Mouse (Mus musculus) lung, postnatal 0 days (tissue): ENCODE measurements around the gene 1700016D06Rik. TPM values are rescaled to one million over a fixed set of nuclear protein-coding genes. Genes with fewer than 3 reads are reported as not detected.

Source experiments
- ATAC-seq: fragments of 200-750 bp; cut with Nextera tagmentation; 2 replicates; pipeline ENCODE4 v1.8.0; 2017; ENCODE audit warnings: moderate library complexity
- DNase-seq: peaks from one replicate; pipeline ENCODE4 v3.0.0-alpha.2; 2016; ENCODE audit warnings: low spot score
- H3K27ac ChIP-seq: fragments of 300-500 bp; sonication (generic); 2 replicates; pipeline ENCODE4 v1.5.1; 2014; ENCODE audit warnings: antibody characterized with exemption, mild to moderate bottlenecking, low read length, mixed read lengths
- H3K27me3 ChIP-seq: fragments of 300-500 bp; sonication (generic); replicated peaks from 2 replicates; pipeline ENCODE4 v1.6.1; 2014; ENCODE audit warnings: low read length, mixed read lengths; ENCODE audit not compliant: insufficient read depth
- H3K36me3 ChIP-seq: fragments of 300-500 bp; sonication (generic); 2 replicates; pipeline ENCODE4 v1.6.1; 2014; ENCODE audit warnings: low read length, mixed read lengths; ENCODE audit not compliant: insufficient read depth
- H3K4me1 ChIP-seq: fragments of 300-500 bp; sonication (generic); 2 replicates; pipeline ENCODE4 v1.6.1; 2014; ENCODE audit warnings: antibody characterized with exemption, low read depth, low read length, mixed read lengths; ENCODE audit not compliant: insufficient read depth
- H3K4me2 ChIP-seq: fragments of 300-500 bp; sonication (generic); replicated peaks from 2 replicates; pipeline ENCODE4 v1.6.1; 2014; ENCODE audit warnings: low read depth, mild to moderate bottlenecking, low read length, moderate library complexity, mixed read lengths
- H3K4me3 ChIP-seq: fragments of 300-500 bp; sonication (generic); 2 replicates; pipeline ENCODE4 v1.5.1; 2014; ENCODE audit warnings: low read depth, low read length
- H3K9ac ChIP-seq: fragments of 300-500 bp; sonication (generic); replicated peaks from 2 replicates; pipeline ENCODE4 v1.6.1; 2014; ENCODE audit warnings: low read depth, mild to moderate bottlenecking
- H3K9me3 ChIP-seq: fragments of 300-500 bp; sonication (generic); 2 replicates; pipeline ENCODE4 v1.6.1; 2016; ENCODE audit warnings: low read length, mixed read lengths
- CTCF ChIP-seq: IDR thresholded peaks from 2 replicates; pipeline ENCODE4 v1.5.1; 2016; ENCODE audit warnings: antibody characterized with exemption, mild to moderate bottlenecking
- EP300 ChIP-seq: IDR thresholded peaks from 2 replicates; pipeline ENCODE4 v1.6.1; 2016; ENCODE audit warnings: antibody characterized with exemption, mild to moderate bottlenecking, control low read depth
- WGBS: fragments of 180-500 bp; shearing (Covaris S2); extraction: QIAGEN DNeasy Blood & Tissue Kit; methylation state at CpG from one replicate; pipeline ENCODE4 v1.1.7; 2014; 5-methylcytosine and 5-hydroxymethylcytosine counted together
- polyA plus RNA-seq: library from polyadenylated mRNA; unstranded; fragments of >200 nt; fragmentation: Nextera tagmentation; extraction: Ambion mirVana; gene quantifications from 2 replicates; pipeline ENCODE4 v1.2.1, GENCODE M21; 2015

1700016D06Rik gene
- not detected in 2 replicates for polyA plus RNA-seq

- Histone ChIP-seq H3K4me3 (no peak within 1 kb of the TSS), H3K4me2 (no peak within 1 kb of the TSS)
- WGBS = 50% methylated on average over 6 of the region's 6 CpGs
Observed at GRCm38 (mm10) chr8:11701033-11701362, at the start of gene 1700016D06Rik. Gene 1700016D06Rik, minus strand, starts transcription at chr8:11701063.

GRCm38 (mm10) chr8:11749472-11749871, 48.6 kb upstream of the 1700016D06Rik start:
- 49% methylated on average over 6 of the region's 6 CpGs for WGBS
- Histone ChIP-seq H3K9ac (no peak overlapping the region), H3K27me3 (no peaks in the 10 kb centered on the region), H3K36me3 (no peaks in the 10 kb centered on the region), H3K4me3 (no peak overlapping the region), H3K4me2 (no peak overlapping the region), H3K27ac (no peak overlapping the region), H3K4me1 (no peaks in the 10 kb centered on the region), H3K9me3 (no peaks in the 10 kb centered on the region)
- ATAC-seq = peak; percentile 34
- DNase-seq = peak; percentile 29
- TF ChIP-seq CTCF (no peak), EP300 (no peak)

More at GRCm38 (mm10) chr8:11701033-11701362, at the start of gene 1700016D06Rik:
- ATAC-seq = no peak
- Histone ChIP-seq H3K27me3 (no peaks in the 10 kb centered on the region), H3K9ac (no peak within 1 kb of the TSS), H3K36me3 (no peaks in the 10 kb centered on the region), H3K4me1 (no peaks in the 10 kb centered on the region), H3K27ac (no peak within 1 kb of the TSS), H3K9me3 (no peaks in the 10 kb centered on the region)
- TF ChIP-seq CTCF (no peak), EP300 (no peak)
- no peak for DNase-seq

- Histone ChIP-seq H3K27ac (peak overlapping the region; percentile 20; the same call in 1 of the 2 replicates), H3K9ac (no peak overlapping the region), H3K9me3 (no peaks in the 10 kb centered on the region), H3K4me1 (no peaks in the 10 kb centered on the region), H3K4me2 (no peak overlapping the region), H3K36me3 (no peaks in the 10 kb centered on the region), H3K4me3 (no peak overlapping the region), H3K27me3 (no peaks in the 10 kb centered on the region)
- TF ChIP-seq EP300 (no peak), CTCF (no peak)
- 64% methylated on average over 11 of the region's 11 CpGs for WGBS
- DNase-seq = peak; percentile 33
- ATAC-seq = 0 out of 2 replicates have a peak, but pooled peaks have one; percentile 26
Observed at GRCm38 (mm10) chr8:11746850-11747600, 46.2 kb upstream of the 1700016D06Rik start.

GRCm38 (mm10) chr8:11743580-11743979, 42.7 kb upstream of the 1700016D06Rik start:
- DNase-seq (peak; percentile 27), ATAC-seq (peak; percentile 60)
- H3K4me1 ChIP-seq = no peaks in the 10 kb centered on the region
- no peaks in the 10 kb centered on the region for H3K9me3 ChIP-seq
- 46% methylated on average over 10 of the region's 10 CpGs for WGBS
- H3K27ac ChIP-seq = no peak overlapping the region
- no peak overlapping the region for H3K4me3 ChIP-seq
- no peaks in the 10 kb centered on the region for H3K36me3 ChIP-seq
- TF ChIP-seq EP300 (no peak), CTCF (no peak)
- no peaks in the 10 kb centered on the region for H3K27me3 ChIP-seq
- no peak overlapping the region for H3K4me2 ChIP-seq
- H3K9ac ChIP-seq = no peak overlapping the region

- H3K4me2 ChIP-seq = no peak overlapping the region
- no peak overlapping the region for H3K27ac ChIP-seq
- ATAC-seq = no peak
- no peak for DNase-seq
- H3K36me3 ChIP-seq = no peaks in the 10 kb centered on the region
- H3K4me1 ChIP-seq = no peaks in the 10 kb centered on the region
- H3K4me3 ChIP-seq = no peak overlapping the region
- no peak overlapping the region for H3K9ac ChIP-seq
- WGBS = 65% methylated on average over 2 of the region's 2 CpGs
- H3K9me3 ChIP-seq = no peaks in the 10 kb centered on the region
- TF ChIP-seq CTCF (no peak), EP300 (no peak)
- no peaks in the 10 kb centered on the region for H3K27me3 ChIP-seq
Observed at GRCm38 (mm10) chr8:11740857-11741256, 40.0 kb upstream of the 1700016D06Rik start.

- H3K4me3 ChIP-seq = no peak overlapping the region
- ATAC-seq (no peak), DNase-seq (no peak)
- H3K36me3 ChIP-seq = no peaks in the 10 kb centered on the region
- H3K9me3 ChIP-seq = no peaks in the 10 kb centered on the region
- H3K27me3 ChIP-seq = no peaks in the 10 kb centered on the region
- no peak overlapping the region for H3K27ac ChIP-seq
- TF ChIP-seq CTCF = peak; percentile 34
- no peak for TF ChIP-seq EP300
- H3K9ac ChIP-seq = no peak overlapping the region
- 71% methylated on average over 5 of the region's 5 CpGs for WGBS
- no peaks in the 10 kb centered on the region for H3K4me1 ChIP-seq
- no peak overlapping the region for H3K4me2 ChIP-seq
Observed at GRCm38 (mm10) chr8:11739082-11739481, 38.2 kb upstream of the 1700016D06Rik start.
